Mouse (Mus musculus) liver, adult 2 months (tissue): ENCODE measurements at regions not wholly inside any gene's neighbourhood (a gene's known extent, or its start where the extent isn't known, plus 50 kb on each side); places are given as distances from the start of the nearest gene placed in this dataset.

ENCODE experiments used
- CTCF ChIP-seq: fragments of 200-500 bp; IDR thresholded peaks from 2 replicates; pipeline ENCODE4 v1.5.1; 2011; ENCODE audit warnings: low read depth, low read length, control low read depth
- POLR2A ChIP-seq: fragments of 200-500 bp; IDR thresholded peaks from 2 replicates; pipeline ENCODE4 v1.6.1; 2011; ENCODE audit warnings: low read length, control low read depth; ENCODE audit not compliant: insufficient read depth; ENCODE audit errors: extremely low read depth

GRCm38 (mm10) chr19:33010886-33011446 is 253.7 kb downstream of the Pten start:
- TF ChIP-seq CTCF (no peak), POLR2A (no peak)
